Mouse (Mus musculus) CH12.LX (cell line): ENCODE results near the gene Zc3h18. TPM values are rescaled to one million over a fixed set of nuclear protein-coding genes. Genes with fewer than 3 reads are reported as not detected.

Source experiments
- DNase-seq: peaks from one replicate; pipeline ENCODE4 v3.0.0-alpha.2; 2013; ENCODE audit errors: extremely low read depth
- H3K27ac ChIP-seq: 2 replicates; pipeline ENCODE4 v1.5.1; 2012; ENCODE audit warnings: low read depth, mild to moderate bottlenecking, control low read depth, moderate library complexity; ENCODE audit not compliant: insufficient read depth
- H3K27me3 ChIP-seq: replicated peaks from 2 replicates; pipeline ENCODE3; 2012; ENCODE audit warnings: inconsistent platforms
- H3K36me3 ChIP-seq, 2 experiments: replicated peaks in 1 of 2; 2 replicates each; pipeline versions ENCODE3 to v1.6.1; 2012; ENCODE audit warnings: inconsistent platforms in 1 of 2, low read length in 1 of 2, mild to moderate bottlenecking in 1 of 2, mixed read lengths in 1 of 2, moderate library complexity in 1 of 2; ENCODE audit not compliant: control insufficient read depth in 1 of 2, insufficient read depth in 1 of 2
- H3K4me1 ChIP-seq, 2 experiments: 2 replicates each; pipeline ENCODE4 v1.6.1; 2012; ENCODE audit warnings: inconsistent platforms in 1 of 2, moderate library complexity in 1 of 2; ENCODE audit not compliant: insufficient read depth in 2 of 2, control insufficient read depth in 1 of 2
- H3K4me2 ChIP-seq: 2 replicates; pipeline ENCODE4 v1.6.1; 2012; ENCODE audit warnings: low read depth, mild to moderate bottlenecking, control low read depth; ENCODE audit not compliant: poor library complexity, insufficient read depth, severe bottlenecking
- H3K4me3 ChIP-seq, 3 experiments: fragments of 150-350 bp in 1 of 3; sonication (generic) in 1 of 3; replicated peaks in 1 of 3; 2 replicates each; pipeline versions ENCODE3 to v1.5.1; 2011 to 2012; ENCODE audit warnings: low read depth in 2 of 3, low read length in 2 of 3, mild to moderate bottlenecking in 2 of 3, moderate library complexity in 2 of 3, control low read depth in 1 of 3, improper control_type of control experiment in 1 of 3, inconsistent platforms in 1 of 3, mixed read lengths in 1 of 3; ENCODE audit not compliant: poor library complexity in 1 of 3
- H3K79me2 ChIP-seq: replicated peaks from 2 replicates; pipeline ENCODE4 v1.6.1; 2012; ENCODE audit warnings: mild to moderate bottlenecking, moderate library complexity; ENCODE audit not compliant: control insufficient read depth, poor library complexity, insufficient read depth, severe bottlenecking; ENCODE audit errors: extremely low read depth
- H3K9ac ChIP-seq: 2 replicates; pipeline ENCODE4 v1.6.1; 2012; ENCODE audit warnings: low read depth, mild to moderate bottlenecking, control low read depth, moderate library complexity; ENCODE audit not compliant: insufficient read depth
- H3K9me3 ChIP-seq: replicated peaks from 2 replicates; pipeline ENCODE3; 2012; ENCODE audit warnings: low read length, inconsistent platforms, mixed read lengths
- BHLHE40 ChIP-seq: IDR thresholded peaks from 2 replicates; pipeline ENCODE4 v1.6.1; 2011; ENCODE audit warnings: mild to moderate bottlenecking, low read depth, low read length, improper control_type of control experiment
- CTCF ChIP-seq, 2 experiments: IDR thresholded peaks in 1 of 2; conservative IDR thresholded peaks in 1 of 2; 2 replicates each; pipeline ENCODE4 v1.5.1; 2011 to 2012; ENCODE audit warnings: low read depth in 2 of 2, low read length in 2 of 2, improper control_type of control experiment in 1 of 2, inconsistent platforms in 1 of 2, mild to moderate bottlenecking in 1 of 2, moderate library complexity in 1 of 2
- E2F4 ChIP-seq: IDR thresholded peaks from 2 replicates; pipeline ENCODE4 v1.6.1; 2011; ENCODE audit warnings: low read depth, low read length, improper control_type of control experiment; ENCODE audit not compliant: insufficient replicate concordance
- ELF1 ChIP-seq: IDR thresholded peaks from 2 replicates; pipeline ENCODE4 v1.6.1; 2014; ENCODE audit warnings: low read depth, mild to moderate bottlenecking, inconsistent platforms, low read length, improper control_type of control experiment
- EP300 ChIP-seq: IDR thresholded peaks from 2 replicates; pipeline ENCODE4 v1.6.1; 2011; ENCODE audit warnings: low read length, improper control_type of control experiment
- GABPA ChIP-seq: IDR thresholded peaks from 2 replicates; pipeline ENCODE4 v1.6.1; 2012; ENCODE audit warnings: low read depth, low read length, improper control_type of control experiment, inconsistent platforms; ENCODE audit not compliant: insufficient replicate concordance
- HCFC1 ChIP-seq: IDR thresholded peaks from 2 replicates; pipeline ENCODE4 v1.6.1; 2012; ENCODE audit warnings: low read depth, mild to moderate bottlenecking, inconsistent platforms, low read length, improper control_type of control experiment
- IRF4 ChIP-seq: IDR thresholded peaks from 2 replicates; pipeline ENCODE4 v1.6.1; 2014; ENCODE audit warnings: low read depth, mild to moderate bottlenecking, inconsistent platforms, low read length, improper control_type of control experiment
- JUN ChIP-seq: IDR thresholded peaks from 2 replicates; pipeline ENCODE4 v1.6.1; 2011; ENCODE audit warnings: low read depth, mild to moderate bottlenecking, low read length, improper control_type of control experiment, moderate library complexity; ENCODE audit not compliant: insufficient read depth
- KAT2A ChIP-seq: IDR thresholded peaks from 2 replicates; pipeline ENCODE4 v1.6.1; 2012; ENCODE audit warnings: low read length, improper control_type of control experiment, inconsistent platforms; ENCODE audit not compliant: insufficient replicate concordance
- MAFK ChIP-seq: IDR thresholded peaks from 2 replicates; pipeline ENCODE4 v1.6.1; 2011; ENCODE audit warnings: low read length, improper control_type of control experiment; ENCODE audit not compliant: insufficient replicate concordance
- MAX ChIP-seq: IDR thresholded peaks from 2 replicates; pipeline ENCODE4 v1.6.1; 2011; ENCODE audit warnings: low read length, improper control_type of control experiment
- MAZ ChIP-seq: IDR thresholded peaks from 2 replicates; pipeline ENCODE4 v1.6.1; 2012; ENCODE audit warnings: low read depth, mild to moderate bottlenecking, inconsistent platforms, low read length, improper control_type of control experiment, moderate library complexity
- MEF2A ChIP-seq: IDR thresholded peaks from 2 replicates; pipeline ENCODE4 v1.6.1; 2014; ENCODE audit warnings: low read depth, mild to moderate bottlenecking, inconsistent platforms, low read length, improper control_type of control experiment, borderline replicate concordance
- MXI1 ChIP-seq: IDR thresholded peaks from 2 replicates; pipeline ENCODE4 v1.6.1; 2011; ENCODE audit warnings: mild to moderate bottlenecking, low read depth, low read length, improper control_type of control experiment
- MYC ChIP-seq: IDR thresholded peaks from 2 replicates; pipeline ENCODE4 v1.6.1; 2011; ENCODE audit warnings: low read depth, mild to moderate bottlenecking, improper control_type of control experiment, low read length
- NELFE ChIP-seq: IDR thresholded peaks from 2 replicates; pipeline ENCODE4 v1.6.1; 2011; ENCODE audit warnings: low read depth, low read length, improper control_type of control experiment
- NRF1 ChIP-seq: IDR thresholded peaks from 2 replicates; pipeline ENCODE4 v1.6.1; 2014; ENCODE audit warnings: low read depth, mild to moderate bottlenecking, inconsistent platforms, low read length, improper control_type of control experiment, moderate library complexity
- PAX5 ChIP-seq: IDR thresholded peaks from 2 replicates; pipeline ENCODE4 v1.6.1; 2012; ENCODE audit warnings: low read length, inconsistent platforms, mixed read lengths
- POLR2AphosphoS2 ChIP-seq: IDR thresholded peaks from 2 replicates; pipeline ENCODE4 v1.6.1; 2011; ENCODE audit warnings: low read depth, low read length, improper control_type of control experiment
- RAD21 ChIP-seq: IDR thresholded peaks from 2 replicates; pipeline ENCODE4 v1.6.1; 2011; ENCODE audit warnings: low read depth, mild to moderate bottlenecking, low read length, improper control_type of control experiment, moderate library complexity
- SIN3A ChIP-seq: IDR thresholded peaks from 2 replicates; pipeline ENCODE4 v1.6.1; 2012; ENCODE audit warnings: low read length, improper control_type of control experiment, inconsistent platforms
- SMC3 ChIP-seq: IDR thresholded peaks from 2 replicates; pipeline ENCODE4 v1.6.1; 2011; ENCODE audit warnings: low read depth, low read length, improper control_type of control experiment
- TCF12 ChIP-seq: IDR thresholded peaks from 2 replicates; pipeline ENCODE4 v1.6.1; 2014; ENCODE audit warnings: low read depth, mild to moderate bottlenecking, inconsistent platforms, low read length, improper control_type of control experiment
- UBTF ChIP-seq: IDR thresholded peaks from 2 replicates; pipeline ENCODE4 v1.6.1; 2012; ENCODE audit warnings: low read depth, mild to moderate bottlenecking, inconsistent platforms, low read length, improper control_type of control experiment, moderate library complexity
- ZC3H11A ChIP-seq: IDR thresholded peaks from 2 replicates; pipeline ENCODE4 v1.6.1; 2012; ENCODE audit warnings: low read depth, mild to moderate bottlenecking, inconsistent platforms, low read length, improper control_type of control experiment
- ZKSCAN1 ChIP-seq: IDR thresholded peaks from 2 replicates; pipeline ENCODE4 v1.6.1; 2012; ENCODE audit warnings: low read depth, inconsistent platforms, low read length, improper control_type of control experiment, borderline replicate concordance
- ZNF384 ChIP-seq: IDR thresholded peaks from 2 replicates; pipeline ENCODE4 v1.6.1; 2012; ENCODE audit warnings: low read depth, low read length, improper control_type of control experiment, inconsistent platforms
- dilution Hi-C: fragments of 300-500 bp; cut with MboI; formaldehyde crosslinking; loops from 2 replicates; pipeline ENCODE4 v1.14.3; 2020; ENCODE audit warnings: low sequenced_read_pairs; ENCODE audit not compliant: extremely low pct_unique_long_range_greater_than_20kb, extremely low pct_ligation_motif_present
- in situ Hi-C: fragments of 300-500 bp; cut with MboI; formaldehyde crosslinking; loops from 3 replicates; pipeline ENCODE4 v1.14.3; 2019; ENCODE audit warnings: low sequenced_read_pairs, low pct_ligation_motif_present, low pct_unique_long_range_greater_than_20kb, mixed read lengths
- polyA plus RNA-seq: library from polyadenylated mRNA; unstranded; fragments of >175 nt; gene quantifications from 2 replicates; pipeline ENCODE4 v1.2.1, GENCODE M21; 2012; ENCODE audit warnings: low read depth; ENCODE audit not compliant: insufficient read length
- total RNA-seq, 2 experiments: library from RNA; depleted of rRNA; stranded (reverse); fragments of 300-350 nt in 1 of 2; fragments of >200 nt in 1 of 2; gene quantifications; 2 replicates each; pipeline ENCODE4 v1.2.3; 2012 to 2014

Zc3h18 gene
- total and polyA plus RNA-seq, 3 experiments = 34.6 to 83.0 (median 58.5) TPM

GRCm38 (mm10) chr8:122331134-122331523, 45.3 kb upstream of the Zc3h18 start:
- no peaks in the 10 kb centered on the region for H3K27me3 ChIP-seq
- in situ Hi-C loops = no loop called here
- H3K79me2 ChIP-seq = no peaks in the 10 kb centered on the region
- H3K4me1 ChIP-seq = peaks cover 2 to 12% of the 10 kb centered on the region in 2 experiments; a peak in 2 of 4 replicates
- no peak for TF ChIP-seq E2F4
- no peak for TF ChIP-seq UBTF
- TF ChIP-seq, all 38 proteins: peak for 0
- H3K27ac ChIP-seq = no peak overlapping the region
- dilution Hi-C loops = no loop called here
- no peak overlapping the region for H3K4me3 ChIP-seq
- DNase-seq = no peak
- peaks cover 56 to 95% of the 10 kb centered on the region in 2 experiments for H3K36me3 ChIP-seq
- no peak overlapping the region for H3K4me2 ChIP-seq
- H3K9me3 ChIP-seq = peaks cover 18% of the 10 kb centered on the region
- H3K9ac ChIP-seq = no peak overlapping the region

GRCm38 (mm10) chr8:122332753-122333506, 43.5 kb upstream of the Zc3h18 start:
- H3K27me3 ChIP-seq = no peaks in the 10 kb centered on the region
- no peak overlapping the region for H3K9ac ChIP-seq
- no peak overlapping the region for H3K4me3 ChIP-seq
- DNase-seq = peak; percentile 75
- no peak overlapping the region for H3K4me2 ChIP-seq
- H3K27ac ChIP-seq = no peak overlapping the region
- in situ Hi-C loops = no loop called here
- H3K36me3 ChIP-seq = peaks cover 71 to 97% of the 10 kb centered on the region in 2 experiments
- dilution Hi-C loops = no loop called here
- peaks cover 2 to 12% of the 10 kb centered on the region in 2 experiments; a peak in 2 of 4 replicates for H3K4me1 ChIP-seq
- no peaks in the 10 kb centered on the region for H3K79me2 ChIP-seq
- TF ChIP-seq GABPA (no peak), MXI1 (peak; percentile 78), MYC (peak; percentile 97), KAT2A (no peak), NRF1 (no peak), IRF4 (peak; percentile 36; the same call in 1 of the 2 replicates), NELFE (no peak; the same call in 1 of the 2 replicates), EP300 (no peak), SIN3A (peak; percentile 66; the same call in 1 of the 2 replicates), MAFK (no peak), HCFC1 (no peak), PAX5 (no peak), MAZ (no peak), JUN (no peak), POLR2AphosphoS2 (no peak), ZKSCAN1 (no peak), TCF12 (peak; percentile 46), BHLHE40 (no peak), SMC3 (peak; percentile 97), CTCF (conservative IDR thresholded peaks at IDR 0.05 in 1 of 2, IDR thresholded peaks at IDR 0.05 in 1 of 2; ENCODE audit: low read depth in 2 of 2, low read length in 2 of 2) (peak; percentile 95 to 96), ZNF384 (no peak), ELF1 (no peak), MEF2A (0 out of 2 replicates have a peak, but pooled peaks have one; percentile 32), MAX (peak; percentile 77), RAD21 (peak; percentile 98), E2F4 (no peak), ZC3H11A (peak; percentile 85)
- H3K9me3 ChIP-seq = peaks cover 27% of the 10 kb centered on the region
